Mouse (Mus musculus) testis, adult 2 months (tissue): ENCODE measurements at regions not wholly inside any gene's neighbourhood (a gene's known extent, or its start where the extent isn't known, plus 50 kb on each side); places are given as distances from the start of the nearest gene placed in this dataset.
A peak's percentile ranks its signal among the peaks of the same experiment; 100 is the strongest.

ENCODE experiments used
- H3K27ac ChIP-seq: fragments of 200-500 bp; 2 replicates; pipeline ENCODE4 v1.5.1; 2012; ENCODE audit warnings: low read depth, low read length; ENCODE audit not compliant: control insufficient read depth, insufficient read depth
- H3K27me3 ChIP-seq: fragments of 200-500 bp; 2 replicates; pipeline ENCODE4 v1.6.1; 2012; ENCODE audit warnings: mild to moderate bottlenecking, low read length, moderate library complexity; ENCODE audit not compliant: control insufficient read depth, insufficient read depth
- H3K36me3 ChIP-seq: fragments of 200-500 bp; 2 replicates; pipeline ENCODE4 v1.6.1; 2012; ENCODE audit warnings: mild to moderate bottlenecking, low read length; ENCODE audit not compliant: control insufficient read depth, insufficient read depth
- H3K4me1 ChIP-seq: fragments of 200-500 bp; 2 replicates; pipeline ENCODE4 v1.6.1; 2012; ENCODE audit warnings: low read length; ENCODE audit not compliant: control insufficient read depth, insufficient read depth
- H3K4me3 ChIP-seq: fragments of 200-500 bp; 2 replicates; pipeline ENCODE4 v1.5.1; 2012; ENCODE audit warnings: low read depth, mild to moderate bottlenecking, low read length, moderate library complexity, mixed read lengths; ENCODE audit not compliant: control insufficient read depth
- CTCF ChIP-seq: fragments of 200-500 bp; IDR thresholded peaks from 2 replicates; pipeline ENCODE4 v1.5.1; 2012; ENCODE audit warnings: low read depth, mild to moderate bottlenecking, inconsistent platforms, low read length, moderate library complexity; ENCODE audit not compliant: control insufficient read depth, insufficient read depth, insufficient replicate concordance
- POLR2A ChIP-seq: fragments of 200-500 bp; IDR thresholded peaks from 2 replicates; pipeline ENCODE4 v1.6.1; 2012; ENCODE audit warnings: low read depth, mild to moderate bottlenecking, inconsistent platforms, low read length, moderate library complexity; ENCODE audit not compliant: control insufficient read depth

DNA sequence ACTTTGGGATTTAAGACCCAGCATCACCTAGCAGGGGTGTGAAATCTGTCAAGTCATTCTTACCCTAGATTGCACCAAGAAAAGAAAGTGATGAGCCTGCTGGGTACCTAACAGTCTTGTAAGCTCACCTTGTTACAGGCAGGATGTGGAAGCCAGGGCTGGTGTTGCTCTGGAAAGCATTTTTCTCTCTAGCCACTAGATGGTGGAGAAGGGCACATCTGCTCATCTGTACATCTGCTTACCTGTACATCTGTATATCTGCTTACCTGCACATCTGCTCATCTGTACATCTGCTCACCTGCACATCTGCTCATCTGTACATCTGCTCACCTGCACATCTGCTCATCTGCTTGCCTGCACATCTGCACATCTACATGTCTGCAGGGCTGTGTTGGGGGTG lies 102.0 kb upstream of the Spata13 start:
- no peaks in the 10 kb centered on the region for H3K27me3 ChIP-seq
- peaks cover 2% of the 10 kb centered on the region; the same call in 1 of the 2 replicates for H3K4me1 ChIP-seq
- no peak overlapping the region for H3K27ac ChIP-seq
- H3K4me3 ChIP-seq, result no peak overlapping the region
- TF ChIP-seq CTCF (no peak), POLR2A (no peak)
- no peaks in the 10 kb centered on the region for H3K36me3 ChIP-seq

DNA sequence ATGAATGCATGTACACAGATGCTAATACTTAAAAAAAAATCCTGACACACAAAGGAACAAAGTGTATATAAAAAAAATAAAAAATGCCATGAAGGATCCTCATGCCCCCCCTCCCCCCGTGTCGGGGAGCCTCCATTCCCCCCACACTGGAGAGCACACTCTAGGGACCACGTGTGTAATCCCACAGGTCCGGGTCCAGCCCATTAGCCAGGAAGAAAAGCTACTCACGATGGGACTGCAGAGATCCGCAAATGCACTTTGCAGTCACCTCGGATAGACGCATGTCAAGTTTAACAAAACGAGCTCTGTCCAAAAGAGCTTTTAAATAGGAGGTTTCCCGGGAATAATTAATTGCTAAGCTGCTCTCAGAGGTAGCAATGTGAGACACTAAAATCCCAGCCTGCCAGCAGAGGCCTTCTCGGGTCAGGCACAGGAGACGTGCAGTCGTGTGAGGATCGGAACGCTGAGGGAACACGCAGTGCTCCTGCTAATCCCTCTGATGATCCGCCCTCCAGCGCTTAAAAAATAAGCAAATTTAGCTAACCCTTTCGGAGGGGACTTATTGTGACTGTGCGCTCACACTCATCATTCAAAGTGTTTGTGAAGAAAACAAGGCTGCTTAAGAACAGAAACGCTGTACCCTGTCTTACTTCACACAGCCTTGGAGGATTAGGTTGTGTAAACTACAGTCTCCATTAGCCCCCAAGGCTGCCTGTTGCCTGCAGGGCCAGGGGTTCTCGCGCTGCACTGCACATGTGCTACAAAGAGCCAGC lies 100.2 kb upstream of the Spata13 start:
- TF ChIP-seq CTCF (no peak), POLR2A (no peak)
- H3K36me3 ChIP-seq, result no peaks in the 10 kb centered on the region
- peaks cover 2% of the 10 kb centered on the region; the same call in 1 of the 2 replicates for H3K4me1 ChIP-seq
- H3K27ac ChIP-seq, result peak overlapping the region; percentile 32; the same call in 1 of the 2 replicates
- H3K4me3 ChIP-seq, result no peak overlapping the region
- H3K27me3 ChIP-seq, result no peaks in the 10 kb centered on the region

DNA sequence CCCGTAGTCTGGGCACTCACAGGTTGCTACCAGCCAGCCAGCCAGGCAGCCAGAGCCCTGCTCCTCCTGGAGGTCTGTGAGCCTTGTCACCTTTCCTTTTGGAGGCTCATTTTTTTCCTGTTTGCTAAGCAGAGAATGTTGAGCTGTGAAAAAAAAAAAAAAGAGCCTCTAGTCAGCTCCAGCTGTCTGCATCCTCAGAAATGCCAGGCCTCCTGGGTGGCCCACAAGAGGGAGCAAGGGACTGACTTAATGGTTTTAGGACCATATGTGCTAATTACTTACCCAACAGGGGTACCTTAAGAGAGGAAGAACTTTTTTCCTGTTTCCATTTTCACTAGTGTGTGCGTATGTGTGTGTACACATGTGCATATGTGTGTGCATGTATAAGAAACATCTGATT lies 94.8 kb upstream of the Spata13 start:
- H3K27me3 ChIP-seq, result no peaks in the 10 kb centered on the region
- peaks cover under 1% of the 10 kb centered on the region; the same call in 1 of the 2 replicates for H3K4me1 ChIP-seq
- no peak overlapping the region for H3K27ac ChIP-seq
- no peak overlapping the region for H3K4me3 ChIP-seq
- TF ChIP-seq CTCF, result no peak
- TF ChIP-seq POLR2A, result no peak
- H3K36me3 ChIP-seq, result no peaks in the 10 kb centered on the region

DNA sequence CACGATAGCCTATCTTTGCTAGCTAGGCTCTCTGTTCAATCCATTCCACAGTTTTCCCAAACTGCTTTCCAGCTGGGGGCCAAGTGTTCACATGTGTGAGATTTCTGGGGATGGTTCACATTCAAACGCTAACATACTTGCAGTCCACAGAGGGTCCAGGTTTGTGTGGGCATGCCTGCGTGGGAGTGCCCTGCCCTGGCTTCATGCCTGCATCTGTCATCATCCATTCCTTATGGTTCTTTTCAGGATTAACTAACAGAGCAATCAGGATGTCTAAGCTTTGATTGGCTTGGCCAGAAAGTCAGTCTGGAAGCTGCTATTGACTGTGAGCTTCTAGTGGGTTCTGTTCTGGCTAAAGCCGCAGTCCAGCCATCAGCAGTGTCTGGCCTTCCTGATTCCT lies 93.7 kb upstream of the Spata13 start:
- H3K36me3 ChIP-seq, result no peaks in the 10 kb centered on the region
- H3K27me3 ChIP-seq, result no peaks in the 10 kb centered on the region
- no peak overlapping the region for H3K4me3 ChIP-seq
- H3K4me1 ChIP-seq, result no peaks in the 10 kb centered on the region; the same call in 1 of the 2 replicates
- no peak overlapping the region for H3K27ac ChIP-seq
- TF ChIP-seq POLR2A, result no peak
- no peak for TF ChIP-seq CTCF

DNA sequence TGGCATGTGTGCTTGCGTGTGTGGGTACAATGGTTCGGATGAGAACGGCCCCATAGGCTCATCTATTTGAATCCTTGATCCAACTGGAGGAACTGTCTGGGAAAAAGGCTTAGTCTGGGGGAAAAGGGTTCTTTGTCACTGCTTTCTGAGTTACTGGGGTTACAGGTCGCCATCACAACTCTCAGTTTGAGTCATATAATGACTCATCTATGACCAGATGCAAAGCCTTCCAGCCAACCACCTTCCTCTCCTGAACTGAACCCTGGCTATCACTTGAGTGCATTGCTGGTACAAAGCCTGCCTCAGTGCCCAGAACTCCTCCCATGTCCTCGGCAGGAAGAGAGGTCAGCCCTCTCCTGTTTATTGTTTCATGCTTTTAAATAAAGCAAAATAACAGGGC lies 92.2 kb upstream of the Spata13 start:
- no peaks in the 10 kb centered on the region; the same call in 1 of the 2 replicates for H3K4me1 ChIP-seq
- no peak overlapping the region for H3K27ac ChIP-seq
- H3K4me3 ChIP-seq, result no peak overlapping the region
- H3K27me3 ChIP-seq, result no peaks in the 10 kb centered on the region
- no peaks in the 10 kb centered on the region for H3K36me3 ChIP-seq
- TF ChIP-seq CTCF (no peak), POLR2A (no peak)

DNA sequence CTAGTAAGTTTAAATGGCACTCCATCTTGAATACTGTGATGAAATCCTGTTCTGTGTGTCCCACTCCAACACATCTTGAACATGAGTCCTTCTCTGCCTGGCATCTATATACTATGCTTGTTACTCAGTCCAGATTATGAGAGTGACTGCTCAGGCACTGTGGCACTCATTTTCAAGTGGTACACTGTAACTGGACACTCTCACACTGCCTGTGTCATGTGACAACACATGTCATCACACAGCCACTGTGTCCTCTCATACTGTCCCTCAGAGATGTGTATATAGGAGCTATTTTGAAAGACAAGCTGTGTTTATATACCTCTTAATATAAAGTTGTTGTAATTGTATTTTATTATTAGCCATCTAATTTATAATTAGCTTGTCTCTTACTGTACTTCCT lies 89.0 kb upstream of the Spata13 start:
- Histone ChIP-seq H3K36me3 (no peaks in the 10 kb centered on the region), H3K27me3 (no peaks in the 10 kb centered on the region), H3K4me1 (no peaks in the 10 kb centered on the region; the same call in 1 of the 2 replicates), H3K4me3 (no peak overlapping the region), H3K27ac (no peak overlapping the region)
- TF ChIP-seq CTCF (no peak), POLR2A (no peak)

DNA sequence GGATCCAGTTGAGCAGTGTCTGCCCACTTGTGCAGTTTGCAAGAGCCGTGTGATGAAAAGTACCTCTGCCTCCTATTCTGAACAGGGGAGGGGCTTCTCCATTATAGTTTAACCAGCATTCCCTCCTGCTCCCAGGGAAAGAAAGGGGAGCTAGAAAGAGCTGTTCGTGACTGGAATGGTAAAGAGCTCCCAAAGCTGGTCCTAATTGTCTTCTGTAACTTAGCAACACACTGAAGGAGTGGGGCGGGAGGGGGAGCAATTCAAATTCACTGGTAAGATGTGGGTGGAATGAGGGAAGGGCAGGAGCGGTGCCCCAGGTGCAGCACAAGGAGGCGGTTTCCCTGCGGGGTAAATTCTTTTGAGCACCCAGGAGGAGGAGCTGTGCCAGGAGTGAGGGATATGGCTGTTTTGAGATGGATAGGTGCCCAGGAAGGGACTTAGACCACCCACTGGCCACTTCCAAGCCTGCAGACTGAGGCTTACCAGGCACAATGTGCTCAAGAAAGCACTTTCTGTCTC lies 79.5 kb upstream of the Spata13 start:
- H3K4me3 ChIP-seq, result no peak overlapping the region
- no peak overlapping the region for H3K27ac ChIP-seq
- no peaks in the 10 kb centered on the region for H3K4me1 ChIP-seq
- no peaks in the 10 kb centered on the region for H3K36me3 ChIP-seq
- TF ChIP-seq CTCF (no peak), POLR2A (no peak)
- H3K27me3 ChIP-seq, result no peaks in the 10 kb centered on the region
